Mouse (Mus musculus): ENCODE data around the gene Podn. TPM values are rescaled to one million over a fixed set of nuclear protein-coding genes. Genes with fewer than 3 reads are reported as not detected.

The Podn gene
- polyA plus RNA-seq (2014; fragmentation: Illumina TruSeq; extraction: RNeasy Lipid Tissue Mini Kit (QIAGEN cat#74804); ENCODE audit: low read depth, low replicate concordance): 0.11 TPM

GRCm38 (mm10) chr4:108096345-108096744 lies at the start of gene Podn:
TSS of gene Podn (minus strand) at chr4:108096445.

GRCm38 (mm10) chr4:108144880-108145279 lies 48.6 kb upstream of the Podn start, which contains the start of gene Scp2:
TSS of gene Scp2 (minus strand) at chr4:108144998.

GRCm38 (mm10) chr4:107967966-107968682 lies 128.1 kb downstream of the Podn start, which contains the start of gene Slc1a7:
TSS of gene Slc1a7 (plus strand) at chr4:107968332.

Other genes with a start within 250 kb of the Podn start
- gene Magoh, start 216.7 kb downstream of the Podn start, polyA plus RNA-seq (2014; fragmentation: Illumina TruSeq; extraction: RNeasy Lipid Tissue Mini Kit (QIAGEN cat#74804); ENCODE audit: low read depth, low replicate concordance): 91.3 TPM
- gene 0610037L13Rik, start 206.6 kb downstream of the Podn start, polyA plus RNA-seq (2014; fragmentation: Illumina TruSeq; extraction: RNeasy Lipid Tissue Mini Kit (QIAGEN cat#74804); ENCODE audit: low read depth, low replicate concordance): 18.7 TPM
- 97.6 TPM for gene Cpt2, start 172.8 kb downstream of the Podn start, polyA plus RNA-seq (2014; fragmentation: Illumina TruSeq; extraction: RNeasy Lipid Tissue Mini Kit (QIAGEN cat#74804); ENCODE audit: low read depth, low replicate concordance)
- gene Slc1a7, start 128.1 kb downstream of the Podn start, polyA plus RNA-seq (2014; fragmentation: Illumina TruSeq; extraction: RNeasy Lipid Tissue Mini Kit (QIAGEN cat#74804); ENCODE audit: low read depth, low replicate concordance): 0.42 TPM
- gene Scp2, start 48.6 kb upstream of the Podn start, polyA plus RNA-seq (2014; fragmentation: Illumina TruSeq; extraction: RNeasy Lipid Tissue Mini Kit (QIAGEN cat#74804); ENCODE audit: low read depth, low replicate concordance): 29.3 TPM
- 0.80 TPM for gene Echdc2, start 69.0 kb upstream of the Podn start, polyA plus RNA-seq (2014; fragmentation: Illumina TruSeq; extraction: RNeasy Lipid Tissue Mini Kit (QIAGEN cat#74804); ENCODE audit: low read depth, low replicate concordance)
- gene Zyg11a, start 121.6 kb upstream of the Podn start, polyA plus RNA-seq (2014; fragmentation: Illumina TruSeq; extraction: RNeasy Lipid Tissue Mini Kit (QIAGEN cat#74804); ENCODE audit: low read depth, low replicate concordance): 1.6 TPM
- gene Zyg11b, start 204.7 kb upstream of the Podn start, polyA plus RNA-seq (2014; fragmentation: Illumina TruSeq; extraction: RNeasy Lipid Tissue Mini Kit (QIAGEN cat#74804); ENCODE audit: low read depth, low replicate concordance): 10.1 TPM
- gene Coa7, start 231.7 kb upstream of the Podn start, polyA plus RNA-seq (2014; fragmentation: Illumina TruSeq; extraction: RNeasy Lipid Tissue Mini Kit (QIAGEN cat#74804); ENCODE audit: low read depth, low replicate concordance): 5.0 TPM